Mouse (Mus musculus) myocyte (in vitro differentiated cells): Measurements from ENCODE around the gene Plekhm1.
"Not testable (repeated sequence)": the region's sequence is repeated elsewhere in the genome, so short reads cannot be mapped to it uniquely, and the experiment has no call there.

Source experiments
- CEBPB ChIP-seq: IDR thresholded peaks from 2 replicates; pipeline ENCODE4 v1.6.1; 2011; ENCODE audit warnings: mild to moderate bottlenecking, moderate library complexity; ENCODE audit not compliant: poor library complexity, insufficient read depth, severe bottlenecking
- POLR2A ChIP-seq: IDR thresholded peaks from one replicate; pipeline ENCODE4 v1.6.1; 2011; ENCODE audit warnings: low read depth, mild to moderate bottlenecking, control low read depth, moderate library complexity; ENCODE audit not compliant: insufficient read length

DNA sequence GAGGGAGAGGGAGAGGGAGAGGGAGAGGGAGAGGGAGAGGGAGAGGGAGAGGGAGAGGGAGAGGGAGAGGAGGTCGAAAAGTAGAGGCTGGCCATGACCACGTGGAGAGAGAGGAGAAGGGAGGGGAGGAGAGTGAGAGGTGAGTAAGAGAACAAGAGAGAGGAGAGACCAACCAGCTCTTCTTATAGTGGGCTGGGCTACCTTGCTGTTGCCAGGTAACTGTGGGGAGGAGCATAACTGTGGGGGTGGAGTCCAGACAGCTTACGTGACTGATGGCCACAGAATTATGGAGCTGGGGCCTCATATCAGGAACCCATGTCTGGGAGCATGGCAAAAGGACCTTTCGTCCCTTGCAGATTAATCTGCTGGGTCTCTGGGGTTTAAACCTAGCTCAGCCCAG lies 89.7 kb downstream of the Plekhm1 start:
- TF ChIP-seq POLR2A, CEBPB: not testable (repeated sequence)
